Mouse (Mus musculus) kidney, adult 10 weeks (tissue): ENCODE data around the gene Gp6. TPM values are rescaled to one million over a fixed set of nuclear protein-coding genes. Genes with fewer than 3 reads are reported as not detected.

Experiments used
- polyA plus RNA-seq: library from polyadenylated mRNA; stranded (reverse); fragments of 350-450 nt; fragmentation: Illumina TruSeq; extraction: RNeasy Lipid Tissue Mini Kit (QIAGEN cat#74804); gene quantifications from one replicate; pipeline ENCODE4 v1.2.3, GENCODE M21; 2014; ENCODE audit warnings: low read depth, low replicate concordance

Gene Gp6
- polyA plus RNA-seq: not detected

DNA sequence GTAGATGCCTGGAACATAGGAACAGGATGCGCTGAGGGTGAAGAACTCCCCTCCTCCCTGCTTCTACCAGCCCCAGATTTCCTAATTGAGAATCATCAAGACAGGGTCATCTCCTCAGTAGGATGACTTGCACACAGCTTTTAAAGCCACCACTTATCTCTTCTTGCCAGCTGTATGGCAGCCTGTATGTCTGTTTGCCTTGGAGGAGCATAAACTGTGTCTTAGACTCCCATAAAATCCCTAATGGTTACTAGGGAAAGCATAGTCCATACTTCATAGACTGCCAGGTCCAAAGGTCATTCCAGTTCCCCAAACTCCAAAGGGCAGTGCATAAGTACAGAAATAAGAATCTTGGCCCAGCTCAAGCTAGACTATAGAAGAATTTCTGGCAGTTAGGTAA is at the start of gene Gp6:
Gp6 (minus strand) TSS at position 15 of the 400 bp plus-strand sequence.

DNA sequence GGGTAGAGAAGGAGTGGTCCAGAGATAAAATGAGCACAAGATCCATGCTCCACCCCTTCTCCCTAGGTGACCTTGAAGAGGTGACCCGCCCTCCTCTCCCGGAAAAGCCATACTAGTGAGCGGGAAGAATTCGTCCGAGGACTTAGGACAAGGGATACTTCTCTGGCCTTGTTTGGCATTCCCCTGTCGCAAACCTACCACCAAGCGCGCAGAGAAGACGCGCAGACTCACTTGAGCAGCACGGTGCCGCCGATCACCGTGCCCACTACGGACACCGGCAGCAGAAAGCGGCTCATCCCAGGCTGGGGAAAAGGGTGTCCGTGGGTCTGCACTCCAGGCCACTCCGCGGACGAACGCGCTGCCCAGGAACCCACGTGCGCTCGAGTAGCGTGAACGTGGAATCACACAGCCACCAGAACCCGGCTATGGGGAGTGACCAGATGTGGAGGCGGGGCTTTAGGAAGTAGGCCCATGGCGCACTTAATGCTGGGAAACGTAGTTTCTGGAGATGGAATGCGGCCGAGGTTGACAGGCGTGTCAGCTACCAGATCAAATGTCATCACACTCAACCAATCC is 47.8 kb upstream of the Gp6 start, which contains the start of gene Rdh13:
Rdh13 (minus strand) TSS at position 434 of the 576 bp plus-strand sequence.

DNA sequence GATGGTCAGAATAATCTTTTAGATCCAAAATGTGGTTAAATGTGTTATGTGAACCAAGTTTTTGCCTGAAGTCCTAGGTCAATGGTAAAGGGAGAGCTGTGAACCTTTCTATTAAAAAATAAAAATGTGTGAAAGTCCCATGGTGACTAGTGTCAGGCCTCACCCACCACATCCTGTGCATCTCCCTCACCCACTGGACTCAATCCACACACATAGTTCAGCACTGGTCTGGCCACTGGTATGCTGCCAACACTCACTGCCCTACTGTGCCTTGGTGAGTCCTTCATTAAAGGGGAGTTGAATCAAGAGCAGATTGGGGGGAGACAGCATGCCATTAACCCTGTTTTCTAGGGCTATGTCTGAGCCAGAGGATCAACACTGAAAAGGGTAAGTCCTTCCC is 60.0 kb downstream of the Gp6 start, which contains the start of gene Ncr1:
Ncr1 (plus strand) TSS at position 216 of the 400 bp plus-strand sequence.

Other genes starting within 250 kb of the Gp6 start
- 0.44 TPM for gene Leng9, start 247.4 kb downstream of the Gp6 start, polyA plus RNA-seq
- gene Cdc42ep5, start 232.9 kb downstream of the Gp6 start, polyA plus RNA-seq: not detected
- gene Lilra5, start 160.0 kb downstream of the Gp6 start, polyA plus RNA-seq: 4.3 TPM
- gene Ncr1, start 60.0 kb downstream of the Gp6 start, polyA plus RNA-seq: not detected
- gene Rdh13, start 47.9 kb upstream of the Gp6 start, polyA plus RNA-seq: 9.4 TPM
- 1.1 TPM for gene Eps8l1, start 62.9 kb upstream of the Gp6 start, polyA plus RNA-seq
- gene Ppp1r12c, start 103.9 kb upstream of the Gp6 start, polyA plus RNA-seq: 2.8 TPM
- 0.85 TPM for gene Tnnt1, start 118.6 kb upstream of the Gp6 start, polyA plus RNA-seq
- not detected for gene Tnni3, start 126.5 kb upstream of the Gp6 start, polyA plus RNA-seq
- gene Dnaaf3, start 134.7 kb upstream of the Gp6 start, polyA plus RNA-seq: not detected
- not detected for gene Syt5, start 149.8 kb upstream of the Gp6 start, polyA plus RNA-seq
- not detected for gene Ptprh, start 206.3 kb upstream of the Gp6 start, polyA plus RNA-seq
- gene Tmem86b, start 233.7 kb upstream of the Gp6 start, polyA plus RNA-seq: 3.1 TPM